Mouse (Mus musculus): ENCODE results near the gene Fgd4.

GRCm38 (mm10) chr16:16485523-16486043, 114.8 kb downstream of the Fgd4 start:
- TF ChIP-seq CTCF (IDR thresholded peaks at IDR 0.05; ENCODE audit: low read depth, low read length) (no peak), EP300 (IDR thresholded peaks at IDR 0.05; ENCODE audit: insufficient read depth, low read depth, low read length) (no peak), POLR2A (IDR thresholded peaks at IDR 0.05; ENCODE audit: insufficient read depth, low read length) (no peak)

Data from ES-Bruce4 (cell line).